Mouse (Mus musculus): ENCODE results near the gene Msi2. TPM values are rescaled to one million over a fixed set of nuclear protein-coding genes. Genes with fewer than 3 reads are reported as not detected.

The Msi2 gene
- polyA plus RNA-seq, 1 experiment from 2014 or later: 15.9 TPM

- Histone ChIP-seq H3K27ac (peak overlapping the region; percentile 50; the same call in 1 of the 2 replicates), H3K27me3 (ENCODE audit: insufficient read depth, poor library complexity, severe bottlenecking) (no peaks in the 10 kb centered on the region), H3K4me3 (no peak overlapping the region), H3K9me3 (no peaks in the 10 kb centered on the region), H3K4me1 (peaks cover 61% of the 10 kb centered on the region), H3K36me3 (peaks cover 23% of the 10 kb centered on the region; the same call in 1 of the 2 replicates)
- 69% methylated on average over 6 of the region's 6 CpGs for WGBS
- DNase-seq (ENCODE audit: low spot score): no peak
Measured at GRCm38 (mm10) chr11:88638936-88639542, 79.3 kb downstream of the Msi2 start.

GRCm38 (mm10) chr11:88638254-88638653 is 80.1 kb downstream of the Msi2 start:
- Histone ChIP-seq H3K27me3 (ENCODE audit: insufficient read depth, poor library complexity, severe bottlenecking) (no peaks in the 10 kb centered on the region), H3K4me1 (peaks cover 60% of the 10 kb centered on the region), H3K9me3 (no peaks in the 10 kb centered on the region), H3K4me3 (no peak overlapping the region), H3K36me3 (peaks cover 18% of the 10 kb centered on the region; the same call in 1 of the 2 replicates), H3K27ac (peak overlapping the region; percentile 50; the same call in 1 of the 2 replicates)
- WGBS: 37% methylated on average over 2 of the region's 2 CpGs
- DNase-seq (ENCODE audit: low spot score): no peak

GRCm38 (mm10) chr11:88636934-88637333 is 81.4 kb downstream of the Msi2 start:
- 92% methylated on average over 6 of the region's 6 CpGs for WGBS
- DNase-seq (ENCODE audit: low spot score): no peak
- no peak overlapping the region for H3K4me3 ChIP-seq
- H3K4me1 ChIP-seq: peaks cover 70% of the 10 kb centered on the region
- H3K36me3 ChIP-seq: peaks cover 16% of the 10 kb centered on the region; the same call in 1 of the 2 replicates
- no peaks in the 10 kb centered on the region for H3K9me3 ChIP-seq
- no peaks in the 10 kb centered on the region for H3K27me3 ChIP-seq (ENCODE audit: insufficient read depth, poor library complexity, severe bottlenecking)
- H3K27ac ChIP-seq: no peak overlapping the region

GRCm38 (mm10) chr11:88636319-88636718 is 82.0 kb downstream of the Msi2 start:
- no peaks in the 10 kb centered on the region for H3K9me3 ChIP-seq
- no peak overlapping the region for H3K27ac ChIP-seq
- WGBS: 88% methylated on average over 5 of the region's 5 CpGs
- peaks cover 10% of the 10 kb centered on the region; the same call in 1 of the 2 replicates for H3K36me3 ChIP-seq
- H3K4me1 ChIP-seq: peaks cover 66% of the 10 kb centered on the region
- H3K4me3 ChIP-seq: no peak overlapping the region
- DNase-seq (ENCODE audit: low spot score): no peak
- H3K27me3 ChIP-seq (ENCODE audit: insufficient read depth, poor library complexity, severe bottlenecking): no peaks in the 10 kb centered on the region

GRCm38 (mm10) chr11:88634627-88635026 is 83.7 kb downstream of the Msi2 start:
- no peak for DNase-seq (ENCODE audit: low spot score)
- 63% methylated on average over 1 of the region's 1 CpGs for WGBS
- no peak overlapping the region for H3K4me3 ChIP-seq
- H3K9me3 ChIP-seq: no peaks in the 10 kb centered on the region
- H3K36me3 ChIP-seq: no peaks in the 10 kb centered on the region; the same call in 1 of the 2 replicates
- H3K4me1 ChIP-seq: peaks cover 69% of the 10 kb centered on the region
- H3K27me3 ChIP-seq (ENCODE audit: insufficient read depth, poor library complexity, severe bottlenecking): no peaks in the 10 kb centered on the region
- no peak overlapping the region for H3K27ac ChIP-seq

GRCm38 (mm10) chr11:88631932-88632230 is 86.4 kb downstream of the Msi2 start:
- no peaks in the 10 kb centered on the region for H3K9me3 ChIP-seq
- DNase-seq (ENCODE audit: low spot score): no peak
- H3K27ac ChIP-seq: no peak overlapping the region
- no peak overlapping the region for H3K4me3 ChIP-seq
- peaks cover 76% of the 10 kb centered on the region for H3K4me1 ChIP-seq
- H3K36me3 ChIP-seq: no peaks in the 10 kb centered on the region; the same call in 1 of the 2 replicates
- H3K27me3 ChIP-seq (ENCODE audit: insufficient read depth, poor library complexity, severe bottlenecking): no peaks in the 10 kb centered on the region
- WGBS: 81% methylated on average over 3 of the region's 3 CpGs

GRCm38 (mm10) chr11:88631084-88631931 is 87.0 kb downstream of the Msi2 start:
- H3K27me3 ChIP-seq (ENCODE audit: insufficient read depth, poor library complexity, severe bottlenecking): no peaks in the 10 kb centered on the region
- DNase-seq (ENCODE audit: low spot score): no peak
- no peaks in the 10 kb centered on the region for H3K9me3 ChIP-seq
- H3K4me3 ChIP-seq: no peak overlapping the region
- H3K36me3 ChIP-seq: peaks cover 3% of the 10 kb centered on the region; the same call in 1 of the 2 replicates
- H3K27ac ChIP-seq: no peak overlapping the region
- H3K4me1 ChIP-seq: peaks cover 76% of the 10 kb centered on the region
- WGBS: 90% methylated on average over 8 of the region's 8 CpGs

GRCm38 (mm10) chr11:88629619-88630018 is 88.7 kb downstream of the Msi2 start:
- H3K9me3 ChIP-seq: no peaks in the 10 kb centered on the region
- H3K36me3 ChIP-seq: peaks cover 3% of the 10 kb centered on the region; the same call in 1 of the 2 replicates
- peaks cover 78% of the 10 kb centered on the region for H3K4me1 ChIP-seq
- H3K27me3 ChIP-seq (ENCODE audit: insufficient read depth, poor library complexity, severe bottlenecking): no peaks in the 10 kb centered on the region
- no peak for DNase-seq (ENCODE audit: low spot score)
- 68% methylated on average over 4 of the region's 4 CpGs for WGBS
- no peak overlapping the region for H3K4me3 ChIP-seq
- peak overlapping the region; percentile 67 for H3K27ac ChIP-seq

- Histone ChIP-seq H3K36me3 (peaks cover 3% of the 10 kb centered on the region; the same call in 1 of the 2 replicates), H3K4me3 (no peak overlapping the region), H3K27ac (peak overlapping the region; percentile 67), H3K4me1 (peaks cover 82% of the 10 kb centered on the region), H3K9me3 (no peaks in the 10 kb centered on the region), H3K27me3 (ENCODE audit: insufficient read depth, poor library complexity, severe bottlenecking) (no peaks in the 10 kb centered on the region)
- no peak for DNase-seq (ENCODE audit: low spot score)
- WGBS: 74% methylated on average over 4 of the region's 4 CpGs
Measured at GRCm38 (mm10) chr11:88629165-88629564, 89.1 kb downstream of the Msi2 start.

- no peak overlapping the region for H3K4me3 ChIP-seq
- peaks cover 3% of the 10 kb centered on the region; the same call in 1 of the 2 replicates for H3K36me3 ChIP-seq
- 67% methylated on average over 3 of the region's 3 CpGs for WGBS
- H3K4me1 ChIP-seq: peaks cover 86% of the 10 kb centered on the region
- H3K27ac ChIP-seq: no peak overlapping the region
- no peaks in the 10 kb centered on the region for H3K27me3 ChIP-seq (ENCODE audit: insufficient read depth, poor library complexity, severe bottlenecking)
- no peaks in the 10 kb centered on the region for H3K9me3 ChIP-seq
- DNase-seq (ENCODE audit: low spot score): no peak
Measured at GRCm38 (mm10) chr11:88628676-88629075, 89.6 kb downstream of the Msi2 start.

GRCm38 (mm10) chr11:88627327-88627726 is 91.0 kb downstream of the Msi2 start:
- no peaks in the 10 kb centered on the region for H3K27me3 ChIP-seq (ENCODE audit: insufficient read depth, poor library complexity, severe bottlenecking)
- 49% methylated on average over 7 of the region's 7 CpGs for WGBS
- peaks cover 3% of the 10 kb centered on the region; the same call in 1 of the 2 replicates for H3K36me3 ChIP-seq
- no peaks in the 10 kb centered on the region for H3K9me3 ChIP-seq
- no peak overlapping the region for H3K4me3 ChIP-seq
- peak overlapping the region; percentile 73 for H3K27ac ChIP-seq
- H3K4me1 ChIP-seq: peaks cover 87% of the 10 kb centered on the region
- no peak for DNase-seq (ENCODE audit: low spot score)

- no peak overlapping the region for H3K4me3 ChIP-seq
- WGBS: 69% methylated on average over 8 of the region's 8 CpGs
- DNase-seq (ENCODE audit: low spot score): no peak
- peak overlapping the region; percentile 72 for H3K27ac ChIP-seq
- peaks cover 90% of the 10 kb centered on the region for H3K4me1 ChIP-seq
- peaks cover 6% of the 10 kb centered on the region; the same call in 1 of the 2 replicates for H3K36me3 ChIP-seq
- H3K9me3 ChIP-seq: no peaks in the 10 kb centered on the region
- H3K27me3 ChIP-seq (ENCODE audit: insufficient read depth, poor library complexity, severe bottlenecking): no peaks in the 10 kb centered on the region
Measured at GRCm38 (mm10) chr11:88626576-88626975, 91.7 kb downstream of the Msi2 start.

- no peak for DNase-seq (ENCODE audit: low spot score)
- Histone ChIP-seq H3K4me3 (no peak overlapping the region), H3K9me3 (no peaks in the 10 kb centered on the region), H3K4me1 (peaks cover 95% of the 10 kb centered on the region), H3K27me3 (ENCODE audit: insufficient read depth, poor library complexity, severe bottlenecking) (no peaks in the 10 kb centered on the region), H3K36me3 (peaks cover 8% of the 10 kb centered on the region; the same call in 1 of the 2 replicates), H3K27ac (no peak overlapping the region)
- 89% methylated on average over 9 of the region's 9 CpGs for WGBS
Measured at GRCm38 (mm10) chr11:88626061-88626460, 92.3 kb downstream of the Msi2 start.
